Mouse (Mus musculus) heart, adult 2 months (tissue): ENCODE data around the gene Scfd2.

Experiments
- CTCF ChIP-seq: fragments of 200-600 bp; IDR thresholded peaks from 2 replicates; pipeline ENCODE4 v1.8.1; 2022; ENCODE audit warnings: antibody characterized with exemption, mild to moderate bottlenecking, moderate library complexity
- POLR2A ChIP-seq: fragments of 200-500 bp; IDR thresholded peaks from 2 replicates; pipeline ENCODE4 v1.6.1; 2011; ENCODE audit warnings: mild to moderate bottlenecking, low read depth, low read length, control low read depth; ENCODE audit not compliant: insufficient read depth

- TF ChIP-seq POLR2A (no peak), CTCF (no peak)
Observed at GRCm38 (mm10) chr5:74363296-74363695, 168.3 kb downstream of the Scfd2 start.
